Mouse (Mus musculus) neural tube, embryonic 15.5 days (tissue): ENCODE measurements around the gene Slc6a16. TPM values are rescaled to one million over a fixed set of nuclear protein-coding genes. Genes with fewer than 3 reads are reported as not detected.
A peak's percentile ranks its signal among the peaks of the same experiment; 100 is the strongest.

Experiments
- ATAC-seq: fragments of 200-750 bp; cut with Nextera tagmentation; 2 replicates; pipeline ENCODE4 v1.8.0; 2017; ENCODE audit warnings: mild to moderate bottlenecking, moderate TSS enrichment, moderate library complexity; ENCODE audit not compliant: low FRiP score
- H3K27ac ChIP-seq: fragments of 300-500 bp; sonication (generic); replicated peaks from 2 replicates; pipeline ENCODE4 v1.5.1; 2015; ENCODE audit warnings: mild to moderate bottlenecking, inconsistent platforms
- H3K27me3 ChIP-seq: fragments of 300-500 bp; sonication (generic); replicated peaks from 2 replicates; pipeline ENCODE4 v1.6.1; 2015; ENCODE audit warnings: inconsistent platforms
- H3K36me3 ChIP-seq: fragments of 300-500 bp; sonication (generic); 2 replicates; pipeline ENCODE4 v1.6.1; 2015; ENCODE audit warnings: inconsistent platforms
- H3K4me1 ChIP-seq: fragments of 300-500 bp; sonication (generic); 2 replicates; pipeline ENCODE4 v1.6.1; 2015; ENCODE audit warnings: inconsistent platforms
- H3K4me2 ChIP-seq: fragments of 300-500 bp; sonication (generic); 2 replicates; pipeline ENCODE4 v1.6.1; 2015; ENCODE audit warnings: inconsistent platforms, mild to moderate bottlenecking, moderate library complexity
- H3K4me3 ChIP-seq: fragments of 300-500 bp; sonication (generic); replicated peaks from 2 replicates; pipeline ENCODE4 v1.5.1; 2015; ENCODE audit warnings: mild to moderate bottlenecking, inconsistent platforms
- H3K9ac ChIP-seq: fragments of 300-500 bp; sonication (generic); replicated peaks from 2 replicates; pipeline ENCODE4 v1.6.1; 2015; ENCODE audit warnings: mild to moderate bottlenecking, inconsistent platforms
- H3K9me3 ChIP-seq: fragments of 300-500 bp; sonication (generic); replicated peaks from 2 replicates; pipeline ENCODE4 v1.6.1; 2016; ENCODE audit warnings: inconsistent platforms
- WGBS: fragments of 180-500 bp; shearing (Covaris S2); methylation state at CpG from one replicate; pipeline ENCODE4 v1.1.7; 2015; ENCODE audit warnings: mixed read lengths; 5-methylcytosine and 5-hydroxymethylcytosine counted together
- polyA plus RNA-seq: library from polyadenylated mRNA; unstranded; fragments of >200 nt; fragmentation: Nextera tagmentation; extraction: Ambion mirVana; gene quantifications from 2 replicates; pipeline ENCODE4 v1.2.1, GENCODE M21; 2015

Slc6a16 gene
- polyA plus RNA-seq, 1 experiment from 2014 or later: 0.67 TPM

GRCm38 (mm10) chr7:45224826-45225225 lies 16.1 kb upstream of the Slc6a16 start:
- no peak for ATAC-seq
- no peaks in the 10 kb centered on the region for H3K4me1 ChIP-seq
- H3K4me3 ChIP-seq: no peak overlapping the region
- H3K9ac ChIP-seq: no peak overlapping the region
- no peaks in the 10 kb centered on the region for H3K36me3 ChIP-seq
- H3K4me2 ChIP-seq: no peak overlapping the region
- H3K27ac ChIP-seq: no peak overlapping the region
- H3K27me3 ChIP-seq: no peaks in the 10 kb centered on the region
- no peaks in the 10 kb centered on the region for H3K9me3 ChIP-seq
- 92% methylated on average over 7 of the region's 7 CpGs for WGBS

GRCm38 (mm10) chr7:45226421-45226820 lies 14.5 kb upstream of the Slc6a16 start:
- no peak overlapping the region for H3K4me2 ChIP-seq
- H3K36me3 ChIP-seq: no peaks in the 10 kb centered on the region
- ATAC-seq: no peak
- H3K4me3 ChIP-seq: no peak overlapping the region
- WGBS: 98% methylated on average over 5 of the region's 5 CpGs
- no peaks in the 10 kb centered on the region for H3K9me3 ChIP-seq
- H3K9ac ChIP-seq: no peak overlapping the region
- no peaks in the 10 kb centered on the region for H3K27me3 ChIP-seq
- no peak overlapping the region for H3K27ac ChIP-seq
- no peaks in the 10 kb centered on the region for H3K4me1 ChIP-seq

GRCm38 (mm10) chr7:45228548-45228947 lies 12.3 kb upstream of the Slc6a16 start:
- Histone ChIP-seq H3K4me2 (no peak overlapping the region), H3K9me3 (no peaks in the 10 kb centered on the region), H3K27me3 (no peaks in the 10 kb centered on the region), H3K9ac (no peak overlapping the region), H3K4me1 (peaks cover under 1% of the 10 kb centered on the region; the same call in 1 of the 2 replicates), H3K36me3 (no peaks in the 10 kb centered on the region), H3K27ac (no peak overlapping the region), H3K4me3 (no peak overlapping the region)
- ATAC-seq: no peak
- WGBS: 95% methylated on average over 18 of the region's 18 CpGs

GRCm38 (mm10) chr7:45229046-45229445 lies 11.8 kb upstream of the Slc6a16 start:
- H3K36me3 ChIP-seq: no peaks in the 10 kb centered on the region
- WGBS: 95% methylated on average over 8 of the region's 8 CpGs

GRCm38 (mm10) chr7:45229459-45230203 lies 11.3 kb upstream of the Slc6a16 start:
- no peak overlapping the region for H3K9ac ChIP-seq
- ATAC-seq: no peak
- H3K4me1 ChIP-seq: peaks cover 12% of the 10 kb centered on the region
- H3K27ac ChIP-seq: no peak overlapping the region
- peaks cover 5% of the 10 kb centered on the region for H3K27me3 ChIP-seq
- H3K9me3 ChIP-seq: no peaks in the 10 kb centered on the region
- no peak overlapping the region for H3K4me3 ChIP-seq
- WGBS: 94% methylated on average over 7 of the region's 7 CpGs
- no peak overlapping the region for H3K4me2 ChIP-seq
- H3K36me3 ChIP-seq: no peaks in the 10 kb centered on the region

More at GRCm38 (mm10) chr7:45229046-45229445, 11.8 kb upstream of the Slc6a16 start:
- Histone ChIP-seq H3K27ac (no peak overlapping the region), H3K4me2 (no peak overlapping the region), H3K27me3 (no peaks in the 10 kb centered on the region), H3K9ac (no peak overlapping the region), H3K9me3 (no peaks in the 10 kb centered on the region), H3K4me3 (no peak overlapping the region), H3K4me1 (peaks cover 6% of the 10 kb centered on the region)
- no peak for ATAC-seq

- no peaks in the 10 kb centered on the region for H3K9me3 ChIP-seq
- no peak overlapping the region for H3K27ac ChIP-seq
- no peak overlapping the region for H3K4me2 ChIP-seq
- H3K27me3 ChIP-seq: peaks cover 19% of the 10 kb centered on the region
- H3K36me3 ChIP-seq: no peaks in the 10 kb centered on the region
- H3K4me1 ChIP-seq: peaks cover 21% of the 10 kb centered on the region
- no peak overlapping the region for H3K4me3 ChIP-seq
- ATAC-seq: no peak
- H3K9ac ChIP-seq: no peak overlapping the region
- 93% methylated on average over 12 of the region's 12 CpGs for WGBS
Observed at GRCm38 (mm10) chr7:45231192-45231591, 9.7 kb upstream of the Slc6a16 start.

GRCm38 (mm10) chr7:45231941-45232340 lies 8.9 kb upstream of the Slc6a16 start:
- no peaks in the 10 kb centered on the region for H3K36me3 ChIP-seq
- no peak for ATAC-seq
- WGBS: 90% methylated on average over 11 of the region's 11 CpGs

GRCm38 (mm10) chr7:45232716-45233465 lies 8.0 kb upstream of the Slc6a16 start:
- WGBS: 76% methylated on average over 13 of the region's 13 CpGs
- H3K9me3 ChIP-seq: no peaks in the 10 kb centered on the region
- no peak overlapping the region for H3K9ac ChIP-seq
- no peak overlapping the region for H3K4me2 ChIP-seq
- H3K36me3 ChIP-seq: no peaks in the 10 kb centered on the region
- H3K4me1 ChIP-seq: peaks cover 21% of the 10 kb centered on the region
- H3K27me3 ChIP-seq: peaks cover 25% of the 10 kb centered on the region
- no peak for ATAC-seq
- no peak overlapping the region for H3K4me3 ChIP-seq
- H3K27ac ChIP-seq: no peak overlapping the region

More at GRCm38 (mm10) chr7:45231941-45232340, 8.9 kb upstream of the Slc6a16 start:
- peaks cover 23% of the 10 kb centered on the region for H3K27me3 ChIP-seq
- peaks cover 21% of the 10 kb centered on the region for H3K4me1 ChIP-seq
- H3K9me3 ChIP-seq: no peaks in the 10 kb centered on the region
- H3K4me3 ChIP-seq: no peak overlapping the region
- no peak overlapping the region for H3K9ac ChIP-seq
- H3K4me2 ChIP-seq: no peak overlapping the region
- H3K27ac ChIP-seq: no peak overlapping the region

GRCm38 (mm10) chr7:45233580-45234332 lies 7.1 kb upstream of the Slc6a16 start:
- H3K4me2 ChIP-seq: peak overlapping the region; percentile 22; the same call in 1 of the 2 replicates
- H3K9ac ChIP-seq: 0 out of 2 replicates have a peak overlapping the region, but pooled peaks have one; percentile 3
- peaks cover 21% of the 10 kb centered on the region for H3K4me1 ChIP-seq
- H3K36me3 ChIP-seq: no peaks in the 10 kb centered on the region
- 27% methylated on average over 20 of the region's 20 CpGs for WGBS
- H3K27me3 ChIP-seq: peaks cover 32% of the 10 kb centered on the region
- no peak overlapping the region for H3K27ac ChIP-seq
- H3K9me3 ChIP-seq: no peaks in the 10 kb centered on the region
- H3K4me3 ChIP-seq: no peak overlapping the region
- ATAC-seq: no peak

- no peak overlapping the region for H3K27ac ChIP-seq
- H3K27me3 ChIP-seq: peaks cover 38% of the 10 kb centered on the region
- 0 out of 2 replicates have a peak overlapping the region, but pooled peaks have one; percentile 3 for H3K9ac ChIP-seq
- H3K36me3 ChIP-seq: no peaks in the 10 kb centered on the region
- H3K4me3 ChIP-seq: no peak overlapping the region
- peak overlapping the region; percentile 42 for H3K4me2 ChIP-seq
- WGBS: 8% methylated on average over 29 of the region's 29 CpGs
- peaks cover 21% of the 10 kb centered on the region for H3K4me1 ChIP-seq
- no peak for ATAC-seq
- no peaks in the 10 kb centered on the region for H3K9me3 ChIP-seq
Observed at GRCm38 (mm10) chr7:45234333-45234841, 6.5 kb upstream of the Slc6a16 start.

- Histone ChIP-seq H3K9ac (no peak overlapping the region), H3K27me3 (peaks cover 41% of the 10 kb centered on the region), H3K27ac (no peak overlapping the region), H3K4me2 (peak overlapping the region; percentile 42), H3K4me3 (peak overlapping the region; percentile 5; the same call in 1 of the 2 replicates), H3K9me3 (no peaks in the 10 kb centered on the region), H3K4me1 (peaks cover 21% of the 10 kb centered on the region), H3K36me3 (no peaks in the 10 kb centered on the region)
- peak; percentile 43; the same call in 1 of the 2 replicates for ATAC-seq
- WGBS: 12% methylated on average over 21 of the region's 21 CpGs
Observed at GRCm38 (mm10) chr7:45234922-45235571, 5.8 kb upstream of the Slc6a16 start.
